Mouse (Mus musculus) G1E (cell line): ENCODE measurements around the gene Car14.

ENCODE experiments used
- CTCF ChIP-seq: IDR thresholded peaks from 2 replicates; pipeline ENCODE4 v1.5.1; 2012; ENCODE audit warnings: low read depth, low read length, inconsistent platforms, mixed read lengths
- POLR2AphosphoS5 ChIP-seq: IDR thresholded peaks from 2 replicates; pipeline ENCODE4 v1.6.1; 2012; ENCODE audit warnings: low read depth, low read length, inconsistent platforms; ENCODE audit not compliant: insufficient replicate concordance

GRCm38 (mm10) chr3:95906860-95907259 lies 2.4 kb upstream of the Car14 start:
- no peak for TF ChIP-seq CTCF
- TF ChIP-seq POLR2AphosphoS5 = no peak
